Mouse (Mus musculus) hindbrain, embryonic 13.5 days (tissue): ENCODE data around the gene Rnf103. TPM values are rescaled to one million over a fixed set of nuclear protein-coding genes. Genes with fewer than 3 reads are reported as not detected.
"Not testable (repeated sequence)": the region's sequence is repeated elsewhere in the genome, so short reads cannot be mapped to it uniquely, and the experiment has no call there.

Experiments used
- ATAC-seq: fragments of 200-750 bp; cut with Nextera tagmentation; 2 replicates; pipeline ENCODE4 v1.8.0; 2017; ENCODE audit warnings: moderate TSS enrichment; ENCODE audit not compliant: low FRiP score
- H3K27ac ChIP-seq: fragments of 300-500 bp; sonication (generic); 2 replicates; pipeline ENCODE4 v1.5.1; 2015; ENCODE audit warnings: inconsistent platforms, mild to moderate bottlenecking, moderate library complexity
- H3K27me3 ChIP-seq: fragments of 300-500 bp; sonication (generic); 2 replicates; pipeline ENCODE4 v1.6.1; 2015; ENCODE audit warnings: mild to moderate bottlenecking, inconsistent platforms
- H3K36me3 ChIP-seq: fragments of 300-500 bp; sonication (generic); 2 replicates; pipeline ENCODE4 v1.6.1; 2015; ENCODE audit warnings: mild to moderate bottlenecking, inconsistent platforms
- H3K4me1 ChIP-seq: fragments of 300-500 bp; sonication (generic); replicated peaks from 2 replicates; pipeline ENCODE4 v1.6.1; 2015; ENCODE audit warnings: inconsistent platforms
- H3K4me2 ChIP-seq: fragments of 300-500 bp; sonication (generic); 2 replicates; pipeline ENCODE4 v1.6.1; 2015; ENCODE audit warnings: inconsistent platforms, mild to moderate bottlenecking, moderate library complexity
- H3K4me3 ChIP-seq: fragments of 300-500 bp; sonication (generic); 2 replicates; pipeline ENCODE4 v1.5.1; 2015; ENCODE audit warnings: mild to moderate bottlenecking, inconsistent platforms
- H3K9ac ChIP-seq: fragments of 300-500 bp; sonication (generic); 2 replicates; pipeline ENCODE4 v1.6.1; 2015; ENCODE audit warnings: mild to moderate bottlenecking, inconsistent platforms
- H3K9me3 ChIP-seq: fragments of 300-500 bp; sonication (generic); 2 replicates; pipeline ENCODE4 v1.6.1; 2016; ENCODE audit warnings: inconsistent platforms
- WGBS: fragments of 180-500 bp; shearing (Covaris S2); methylation state at CpG from one replicate; pipeline ENCODE4 v1.1.7; 2015; 5-methylcytosine and 5-hydroxymethylcytosine counted together
- polyA plus RNA-seq: library from polyadenylated mRNA; unstranded; fragments of >200 nt; fragmentation: Nextera tagmentation; extraction: Ambion mirVana; gene quantifications from 2 replicates; pipeline ENCODE4 v1.2.1, GENCODE M21; 2015

Gene Rnf103
- 23.1 and 23.8 TPM in 2 replicates for polyA plus RNA-seq

DNA sequence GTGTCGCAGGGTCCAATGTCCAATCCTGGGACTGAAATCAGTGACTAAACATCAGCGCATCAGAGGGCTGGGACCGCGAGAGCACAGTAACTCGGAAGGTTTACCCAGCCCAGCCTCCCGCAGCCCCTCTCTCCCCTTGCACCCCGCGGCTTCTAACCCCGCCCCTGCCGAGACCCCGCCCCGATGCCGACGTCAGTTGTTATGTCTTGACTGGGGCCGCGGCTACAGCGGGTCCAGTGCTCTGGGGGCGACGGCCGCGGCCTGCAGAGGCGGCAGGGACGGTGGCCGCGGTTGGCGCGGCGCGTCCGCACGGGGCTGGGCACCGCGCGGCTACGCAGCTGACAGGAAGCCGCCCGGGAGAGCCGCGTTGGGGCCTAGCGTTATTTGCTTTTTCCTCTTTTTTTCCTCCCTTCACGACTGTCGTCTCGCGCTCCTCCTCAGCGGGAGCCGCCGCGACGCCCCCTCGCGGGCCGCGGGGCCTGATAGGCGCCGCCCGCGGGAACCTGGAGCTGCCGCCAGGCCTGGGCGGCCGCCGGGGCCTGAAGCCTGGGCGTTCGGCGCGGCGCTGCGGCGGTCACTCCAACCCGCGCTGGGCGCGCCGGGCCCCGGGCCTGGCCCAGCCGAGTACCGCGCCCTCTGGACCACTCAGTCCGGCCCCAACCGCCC is at the start of gene Rnf103:
Gene Rnf103, plus strand, starts transcription at position 220 of the 666 bp plus-strand sequence.
- Histone ChIP-seq H3K4me1 (peaks cover 14% of the 10 kb centered on the region), H3K9ac (peak within 1 kb of the TSS; percentile 100), H3K36me3 (0 out of 2 replicates have a peak, but pooled peaks cover 2% of the 10 kb centered on the region), H3K4me2 (peak within 1 kb of the TSS; percentile 60), H3K27me3 (no peaks in the 10 kb centered on the region), H3K4me3 (peak within 1 kb of the TSS; percentile 96), H3K9me3 (no peaks in the 10 kb centered on the region), H3K27ac (peak within 1 kb of the TSS; percentile 99)
- peak; percentile 98 for ATAC-seq
- WGBS, result under 1% methylated on average over 76 of the region's 79 CpGs

- WGBS, result 73% methylated on average over 1 of the region's 1 CpGs
- Histone ChIP-seq H3K4me2 (no peak overlapping the region), H3K27ac (no peak overlapping the region), H3K36me3 (no peaks in the 10 kb centered on the region), H3K4me3 (no peak overlapping the region), H3K9me3 (no peaks in the 10 kb centered on the region), H3K27me3 (no peaks in the 10 kb centered on the region), H3K9ac (no peak overlapping the region), H3K4me1 (peaks cover 10% of the 10 kb centered on the region; the same call in 1 of the 2 replicates)
- ATAC-seq, result no peak
These were observed 48.9 kb upstream of the Rnf103 start for GRCm38 (mm10) chr6:71444756-71445155.

DNA sequence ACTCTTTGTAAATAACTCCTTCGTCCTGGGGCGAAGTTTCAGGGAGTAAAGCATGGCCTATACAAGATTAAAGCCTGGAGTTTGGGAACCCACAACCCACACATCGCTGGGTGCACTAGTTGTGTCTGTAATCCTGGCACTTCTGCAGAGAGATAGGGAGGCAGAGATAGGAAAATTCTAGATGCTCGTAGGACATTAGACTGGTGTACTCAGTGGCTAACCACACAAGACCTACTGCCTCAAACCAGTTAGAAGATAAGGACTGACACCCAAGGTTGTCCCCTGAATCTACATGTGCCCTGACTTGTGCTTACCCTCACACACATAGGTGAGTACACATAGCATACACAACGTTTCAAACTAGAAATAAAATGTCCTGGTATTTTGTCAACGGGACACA is 48.1 kb upstream of the Rnf103 start:
- Histone ChIP-seq H3K4me1 (peaks cover 10% of the 10 kb centered on the region; the same call in 1 of the 2 replicates), H3K9ac (no peak overlapping the region), H3K27ac (no peak overlapping the region), H3K9me3 (no peaks in the 10 kb centered on the region), H3K4me2 (no peak overlapping the region), H3K27me3 (no peaks in the 10 kb centered on the region), H3K36me3 (no peaks in the 10 kb centered on the region), H3K4me3 (no peak overlapping the region)
- no peak for ATAC-seq
- 86% methylated on average over 6 of the region's 6 CpGs for WGBS

GRCm38 (mm10) chr6:71452792-71453191 is 40.9 kb upstream of the Rnf103 start:
- H3K27me3 ChIP-seq, result no peaks in the 10 kb centered on the region
- no peak overlapping the region for H3K4me2 ChIP-seq
- no peak overlapping the region for H3K4me3 ChIP-seq
- no peaks in the 10 kb centered on the region for H3K4me1 ChIP-seq
- H3K9me3 ChIP-seq, result no peaks in the 10 kb centered on the region
- no peak overlapping the region for H3K9ac ChIP-seq
- no peak for ATAC-seq
- H3K27ac ChIP-seq, result no peak overlapping the region
- 85% methylated on average over 2 of the region's 2 CpGs for WGBS
- no peaks in the 10 kb centered on the region for H3K36me3 ChIP-seq

GRCm38 (mm10) chr6:71453983-71454739 is 39.5 kb upstream of the Rnf103 start:
- H3K9ac ChIP-seq, H3K4me1 ChIP-seq, H3K27me3 ChIP-seq, H3K36me3 ChIP-seq, ATAC-seq, H3K9me3 ChIP-seq, H3K27ac ChIP-seq, H3K4me3 ChIP-seq, H3K4me2 ChIP-seq: not testable (repeated sequence)

- WGBS, result 77% methylated on average over 8 of the region's 8 CpGs
- no peaks in the 10 kb centered on the region for H3K9me3 ChIP-seq
These were observed 35.6 kb upstream of the Rnf103 start for GRCm38 (mm10) chr6:71457956-71458608.

GRCm38 (mm10) chr6:71465146-71465545 is 28.5 kb upstream of the Rnf103 start:
- H3K4me2 ChIP-seq, result no peak overlapping the region
- H3K9ac ChIP-seq, result no peak overlapping the region
- no peaks in the 10 kb centered on the region for H3K36me3 ChIP-seq
- H3K9me3 ChIP-seq, result no peaks in the 10 kb centered on the region
- H3K4me1 ChIP-seq, result no peaks in the 10 kb centered on the region
- ATAC-seq, result no peak
- H3K4me3 ChIP-seq, result no peak overlapping the region
- WGBS, result 62% methylated on average over 3 of the region's 3 CpGs
- H3K27me3 ChIP-seq, result no peaks in the 10 kb centered on the region
- H3K27ac ChIP-seq, result no peak overlapping the region

More at GRCm38 (mm10) chr6:71457956-71458608, 35.6 kb upstream of the Rnf103 start:
- no peak overlapping the region for H3K4me3 ChIP-seq
- no peaks in the 10 kb centered on the region for H3K4me1 ChIP-seq
- no peak overlapping the region for H3K4me2 ChIP-seq
- no peak for ATAC-seq
- no peak overlapping the region for H3K9ac ChIP-seq
- H3K36me3 ChIP-seq, result no peaks in the 10 kb centered on the region
- no peak overlapping the region for H3K27ac ChIP-seq
- H3K27me3 ChIP-seq, result no peaks in the 10 kb centered on the region

DNA sequence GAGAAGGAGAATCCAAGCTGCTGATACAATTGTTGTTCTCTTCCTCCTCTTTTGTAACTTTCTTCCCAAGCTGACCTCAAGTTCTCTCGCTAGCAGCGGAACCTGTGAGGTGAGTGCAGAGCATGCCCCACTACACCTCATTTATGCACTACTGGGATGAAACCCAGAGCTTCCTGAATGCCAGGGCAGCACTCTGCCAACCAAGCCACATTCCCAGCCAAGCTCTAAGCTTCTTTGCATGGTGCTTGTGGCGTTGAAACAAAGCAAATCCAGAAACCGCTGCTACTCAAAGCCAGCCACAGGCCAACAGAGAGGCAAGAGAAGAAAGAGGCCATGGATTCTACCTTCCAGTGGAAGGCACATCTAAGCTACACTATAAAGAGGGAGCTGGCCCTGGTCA is 25.9 kb upstream of the Rnf103 start:
- Histone ChIP-seq H3K4me2 (no peak overlapping the region), H3K9ac (no peak overlapping the region), H3K27me3 (no peaks in the 10 kb centered on the region), H3K9me3 (no peaks in the 10 kb centered on the region), H3K4me1 (no peaks in the 10 kb centered on the region), H3K4me3 (no peak overlapping the region), H3K36me3 (no peaks in the 10 kb centered on the region), H3K27ac (no peak overlapping the region)
- 87% methylated on average over 4 of the region's 4 CpGs for WGBS
- no peak for ATAC-seq

DNA sequence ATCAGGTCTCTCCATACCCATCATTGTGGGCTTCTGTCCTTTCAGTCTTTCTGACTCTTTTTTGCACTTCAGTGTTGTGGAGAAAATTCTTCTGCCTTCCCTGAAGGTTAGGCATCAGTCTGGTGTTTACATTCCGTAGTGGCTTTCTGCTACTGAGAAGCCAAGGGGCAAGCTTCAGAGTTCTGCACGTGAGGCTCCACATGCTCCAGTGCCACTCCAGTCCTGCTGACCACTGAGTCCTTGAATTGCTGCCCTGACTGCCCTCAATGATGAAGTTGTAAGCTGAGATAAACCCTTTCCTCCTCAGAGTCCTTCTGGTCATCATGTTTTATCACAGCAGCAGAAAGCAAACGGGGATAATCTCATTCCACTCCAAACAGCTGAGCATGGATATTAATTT is 24.4 kb upstream of the Rnf103 start:
- Histone ChIP-seq H3K9me3 (no peaks in the 10 kb centered on the region), H3K9ac (no peak overlapping the region), H3K4me3 (no peak overlapping the region), H3K27me3 (no peaks in the 10 kb centered on the region), H3K4me2 (no peak overlapping the region), H3K36me3 (no peaks in the 10 kb centered on the region), H3K4me1 (no peaks in the 10 kb centered on the region), H3K27ac (no peak overlapping the region)
- 71% methylated on average over 3 of the region's 3 CpGs for WGBS
- ATAC-seq, result no peak

DNA sequence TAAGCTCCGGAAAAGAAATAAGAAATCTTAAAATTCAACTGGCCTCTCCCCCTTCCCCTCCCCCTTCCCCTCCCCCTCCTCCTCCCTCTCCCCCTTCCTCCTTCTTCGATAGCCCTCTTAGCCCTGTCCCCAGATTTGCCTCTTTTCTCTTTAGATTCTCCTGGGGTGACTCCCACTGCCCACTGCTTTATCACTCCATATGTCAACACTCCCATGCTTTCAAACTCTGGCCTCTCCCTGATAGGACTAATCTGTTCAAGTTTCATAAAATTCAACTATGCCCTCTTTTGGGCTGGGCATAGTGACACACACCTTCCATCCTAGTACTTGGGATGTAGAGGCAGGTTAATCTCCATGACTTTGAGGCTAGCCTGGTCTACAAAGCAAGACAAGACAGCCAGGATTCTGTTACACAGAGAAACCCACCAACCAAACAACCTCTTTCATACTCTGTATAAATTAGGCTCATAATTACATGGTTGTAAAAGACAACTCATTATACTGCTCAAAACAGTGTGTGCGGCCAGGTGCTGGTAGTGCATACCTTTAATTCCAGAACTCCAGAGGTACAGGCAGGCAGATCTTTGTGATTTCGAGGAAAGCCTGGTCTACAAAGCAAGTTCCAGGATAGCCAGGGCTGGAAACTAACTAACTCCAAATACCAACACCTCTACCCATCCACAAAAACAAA is 21.7 kb upstream of the Rnf103 start:
- no peak overlapping the region for H3K9ac ChIP-seq
- no peaks in the 10 kb centered on the region for H3K9me3 ChIP-seq
- H3K36me3 ChIP-seq, result no peaks in the 10 kb centered on the region
- no peaks in the 10 kb centered on the region for H3K27me3 ChIP-seq
- no peak overlapping the region for H3K27ac ChIP-seq
- no peak overlapping the region for H3K4me2 ChIP-seq
- no peak overlapping the region for H3K4me3 ChIP-seq
- ATAC-seq, result no peak
- H3K4me1 ChIP-seq, result no peaks in the 10 kb centered on the region
- 85% methylated on average over 4 of the region's 4 CpGs for WGBS

DNA sequence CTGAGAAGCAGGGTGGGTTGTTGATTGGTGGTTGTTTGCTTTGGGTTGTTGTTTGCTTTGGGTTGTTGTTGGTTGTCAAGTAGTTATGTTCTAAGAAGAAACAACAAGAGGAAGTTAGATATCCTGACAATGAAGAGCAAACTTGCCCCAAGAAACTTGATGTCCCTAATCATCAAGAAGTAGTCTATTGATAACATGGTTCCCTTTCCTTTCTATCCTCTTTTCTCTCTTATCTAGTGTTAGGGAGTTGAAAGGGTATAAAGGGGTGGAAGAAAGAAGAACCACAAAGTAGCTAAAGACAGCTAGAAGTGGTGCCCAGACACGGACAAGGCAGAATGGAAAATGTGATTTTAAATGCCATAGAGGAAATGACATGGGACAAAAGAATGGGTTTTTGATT is 20.9 kb upstream of the Rnf103 start:
- WGBS, result 91% methylated on average over 1 of the region's 1 CpGs
- Histone ChIP-seq H3K27me3 (no peaks in the 10 kb centered on the region), H3K9me3 (no peaks in the 10 kb centered on the region), H3K27ac (no peak overlapping the region), H3K9ac (no peak overlapping the region), H3K36me3 (no peaks in the 10 kb centered on the region), H3K4me1 (no peaks in the 10 kb centered on the region), H3K4me3 (no peak overlapping the region), H3K4me2 (no peak overlapping the region)
- no peak for ATAC-seq

GRCm38 (mm10) chr6:71475604-71476003 is 18.1 kb upstream of the Rnf103 start:
- no peak for ATAC-seq
- H3K36me3 ChIP-seq, result no peaks in the 10 kb centered on the region
- no peaks in the 10 kb centered on the region for H3K27me3 ChIP-seq
- H3K27ac ChIP-seq, result no peak overlapping the region
- 88% methylated on average over 3 of the region's 3 CpGs for WGBS
- H3K9ac ChIP-seq, result no peak overlapping the region
- no peaks in the 10 kb centered on the region for H3K4me1 ChIP-seq
- H3K4me2 ChIP-seq, result no peak overlapping the region
- H3K4me3 ChIP-seq, result no peak overlapping the region
- no peaks in the 10 kb centered on the region for H3K9me3 ChIP-seq
